Mouse (Mus musculus) heart, postnatal 10 days (tissue): ENCODE measurements at regions not wholly inside any gene's neighbourhood (a gene's known extent, or its start where the extent isn't known, plus 50 kb on each side); places are given as distances from the start of the nearest gene placed in this dataset.

Experiments used
- DNase-seq, 2 experiments: peaks; one replicate each; pipeline ENCODE4 v3.0.0; 2021
- intact Hi-C: fragments of 180-260 bp; cut with DNase I; formaldehyde crosslinking; loops from one replicate; pipeline ENCODE4 v1.15.1; 2025

DNA sequence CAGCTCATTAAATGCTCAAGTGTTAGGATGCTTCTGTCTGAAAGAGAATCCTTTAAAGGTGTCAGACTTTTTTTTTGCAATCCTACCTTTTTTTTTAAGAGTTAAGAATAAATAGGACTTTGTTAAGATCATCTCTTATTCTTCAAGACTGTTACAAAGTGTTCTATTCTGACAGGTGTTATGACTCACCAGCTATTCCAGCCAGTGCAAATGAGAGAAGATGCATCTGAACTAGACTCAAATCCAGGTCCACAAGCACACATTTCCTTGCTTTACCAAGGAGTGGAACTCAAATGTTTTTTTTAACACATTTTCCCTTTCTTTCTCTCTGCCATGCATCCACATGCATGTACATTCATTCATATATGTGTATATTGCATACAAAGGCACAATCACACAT, 98.4 kb upstream of the Atp10a start:
- no peak for DNase-seq
- intact Hi-C loops = no loop called here

DNA sequence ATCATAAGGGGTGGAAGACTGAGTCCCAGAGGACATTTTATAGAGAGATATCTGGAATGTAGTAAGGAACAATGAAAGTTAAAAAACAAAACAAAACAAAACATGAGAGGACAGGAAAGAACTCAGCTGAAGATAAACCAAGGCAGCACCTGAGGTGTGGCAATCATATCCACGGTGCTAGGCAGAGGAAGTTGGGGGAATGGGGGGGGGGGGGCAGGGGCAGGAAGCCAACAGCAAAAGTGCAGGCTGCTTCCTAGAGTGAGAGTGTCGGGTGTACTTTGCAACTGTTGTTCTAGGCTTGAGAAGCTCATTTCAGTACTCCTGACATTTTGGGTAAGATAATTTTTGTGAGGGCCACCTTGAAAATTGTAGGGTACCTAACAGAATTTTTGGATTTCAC, 87.2 kb upstream of the Atp10a start:
- no peak for DNase-seq
- intact Hi-C loops = no loop called here

DNA sequence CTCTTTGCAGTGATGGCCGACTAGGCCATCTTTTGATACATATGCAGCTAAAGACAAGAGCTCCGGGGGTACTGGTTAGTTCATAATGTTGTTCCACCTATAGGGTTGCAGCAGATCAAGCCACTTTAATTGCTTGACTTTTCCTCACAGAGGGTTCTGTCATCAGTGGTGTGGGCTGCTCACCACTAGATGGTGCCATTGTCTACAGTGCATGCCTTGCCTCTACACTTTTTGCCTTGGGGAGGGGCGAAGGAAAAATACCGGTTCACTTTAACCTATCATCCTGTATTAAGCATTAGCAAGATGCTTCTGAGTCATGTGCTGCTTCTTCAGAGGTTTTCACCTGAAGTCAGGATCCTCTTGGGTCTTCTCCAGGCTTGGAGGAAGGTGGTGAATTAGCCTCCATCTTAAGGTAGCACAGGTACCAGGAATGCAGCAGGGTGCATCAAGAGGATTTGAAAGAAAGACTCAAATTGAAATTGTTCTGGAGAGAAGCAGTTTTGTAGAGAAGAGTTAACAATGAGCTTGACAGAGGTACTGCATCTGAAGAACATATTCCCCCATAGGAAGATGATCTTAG, 71.6 kb upstream of the Atp10a start:
- DNase-seq = peak; percentile 51 to 73
- intact Hi-C loops = loop anchor here (10.0 kb wide), 4 partner anchors 160 to 500 kb away; no protein-coding TSS in a partner anchor

- no peak for DNase-seq
- intact Hi-C loops = loop anchor here (10.0 kb wide), 4 partner anchors 159 to 499 kb away; no protein-coding TSS in a partner anchor
These were observed 70.2 kb upstream of the Atp10a start for GRCm38 (mm10) chr7:58585626-58586256.

DNA sequence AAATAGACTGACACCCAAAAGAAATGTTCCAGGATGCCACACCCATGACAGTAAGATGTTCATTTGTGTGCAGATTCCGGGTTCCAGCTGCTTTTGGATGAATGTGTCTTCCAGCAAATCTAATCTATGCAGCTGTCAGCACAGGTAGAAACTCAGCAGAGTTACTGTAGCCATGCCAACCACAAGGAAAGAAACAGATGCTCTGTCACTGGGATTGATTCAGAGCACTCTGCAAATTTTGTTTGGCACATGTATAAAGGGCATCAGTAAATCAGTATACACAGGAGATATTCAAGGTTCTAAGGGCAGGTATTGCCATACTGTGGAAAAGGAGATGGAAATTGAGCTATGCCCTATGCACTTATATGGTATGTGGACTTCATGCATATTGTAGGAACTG, 60.0 kb upstream of the Atp10a start:
- intact Hi-C loops = no loop called here
- DNase-seq = no peak
